Mouse (Mus musculus) stomach, postnatal 0 days (tissue): ENCODE measurements around the gene Med27.

ENCODE experiments used
- CTCF ChIP-seq: IDR thresholded peaks from 2 replicates; pipeline ENCODE4 v1.5.1; 2016; ENCODE audit warnings: antibody characterized with exemption, low read depth, mild to moderate bottlenecking, moderate library complexity
- EP300 ChIP-seq: optimal IDR thresholded peaks from 2 replicates; pipeline ENCODE3; 2016; ENCODE audit warnings: antibody characterized with exemption

DNA sequence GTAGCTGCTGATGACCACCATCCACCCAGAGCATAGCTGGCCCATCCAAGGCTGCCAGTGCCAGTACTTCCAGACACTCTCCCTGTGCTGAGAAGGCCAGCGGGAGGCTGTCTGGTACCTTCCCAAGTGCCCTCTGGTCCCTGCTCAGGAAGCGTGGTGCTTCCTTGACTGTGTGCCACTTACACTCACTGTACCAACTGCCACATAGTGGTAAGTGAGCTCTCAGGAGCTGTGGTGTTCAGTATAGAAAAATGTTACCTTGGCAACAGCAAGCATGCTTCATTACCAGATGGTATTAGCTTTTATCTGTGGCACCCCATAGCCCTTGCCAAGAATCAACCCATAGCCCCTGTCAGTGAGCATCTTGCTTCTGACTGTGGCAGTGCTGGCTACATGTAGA is 148.7 kb downstream of the Med27 start:
- no peak for TF ChIP-seq CTCF
- TF ChIP-seq EP300: no peak
